Mouse (Mus musculus): Measurements from ENCODE around the gene Nemp2.

GRCm38 (mm10) chr1:52618217-52618616, 12.3 kb upstream of the Nemp2 start:
- TF ChIP-seq POLR2A (IDR thresholded peaks at IDR 0.05; ENCODE audit: insufficient read depth, low read length) (no peak), CTCF (IDR thresholded peaks at IDR 0.05; ENCODE audit: low read depth, low read length) (no peak), EP300 (IDR thresholded peaks at IDR 0.05; ENCODE audit: insufficient read depth, low read depth, low read length) (no peak)
